Mouse (Mus musculus) mature B cell (primary cell): Measurements from ENCODE around the gene Commd3.

Source experiments
- in situ Hi-C: fragments of 300-500 bp; cut with MboI; formaldehyde crosslinking; loops from 2 replicates; pipeline ENCODE4 v1.14.3; 2019

The Commd3 gene

GRCm38 (mm10) chr2:18686826-18687519 is 14.8 kb downstream of the Commd3 start:
- in situ Hi-C loops: loop anchor here (25.0 kb wide), 1 partner anchor 650 kb away; the partner anchor contains the start of genes A930004D18Rik and Skida1

GRCm38 (mm10) chr2:18687671-18688170 is 15.5 kb downstream of the Commd3 start:
- in situ Hi-C loops: loop anchor here (25.0 kb wide), 1 partner anchor 650 kb away; the partner anchor contains the start of genes A930004D18Rik and Skida1

- in situ Hi-C loops: loop anchor here (25.0 kb wide), 1 partner anchor 651 kb away; the partner anchor contains the start of genes A930004D18Rik and Skida1
Observed at GRCm38 (mm10) chr2:18688286-18688685, 16.1 kb downstream of the Commd3 start.

GRCm38 (mm10) chr2:18688708-18689063 is 16.5 kb downstream of the Commd3 start:
- in situ Hi-C loops: loop anchor here (25.0 kb wide), 1 partner anchor 651 kb away; the partner anchor contains the start of genes A930004D18Rik and Skida1

GRCm38 (mm10) chr2:18689064-18689921 is 17.1 kb downstream of the Commd3 start:
- in situ Hi-C loops: loop anchor here (25.0 kb wide), 1 partner anchor 652 kb away; the partner anchor contains the start of genes A930004D18Rik and Skida1

GRCm38 (mm10) chr2:18690055-18690691 is 18.0 kb downstream of the Commd3 start:
- in situ Hi-C loops: loop anchor here (25.0 kb wide), 1 partner anchor 653 kb away; the partner anchor contains the start of genes A930004D18Rik and Skida1

GRCm38 (mm10) chr2:18690756-18691155 is 18.6 kb downstream of the Commd3 start:
- in situ Hi-C loops: loop anchor here (25.0 kb wide), 1 partner anchor 653 kb away; the partner anchor contains the start of genes A930004D18Rik and Skida1

- in situ Hi-C loops: loop anchor here (25.0 kb wide), 1 partner anchor 655 kb away; the partner anchor contains the start of genes A930004D18Rik and Skida1
Observed at GRCm38 (mm10) chr2:18692031-18692430, 19.8 kb downstream of the Commd3 start.

GRCm38 (mm10) chr2:18692548-18692947 is 20.4 kb downstream of the Commd3 start:
- in situ Hi-C loops: loop anchor here (25.0 kb wide), 1 partner anchor 655 kb away; the partner anchor contains the start of genes A930004D18Rik and Skida1

GRCm38 (mm10) chr2:18693491-18693870 is 21.3 kb downstream of the Commd3 start:
- in situ Hi-C loops: loop anchor here (25.0 kb wide), 1 partner anchor 656 kb away; the partner anchor contains the start of genes A930004D18Rik and Skida1

- in situ Hi-C loops: loop anchor here (25.0 kb wide), 1 partner anchor 657 kb away; the partner anchor contains the start of genes A930004D18Rik and Skida1
Observed at GRCm38 (mm10) chr2:18693871-18694610, 21.9 kb downstream of the Commd3 start, which contains the start of gene Spag6. Gene Spag6, plus strand, starts transcription at chr2:18694032.

GRCm38 (mm10) chr2:18694611-18694950 is 22.4 kb downstream of the Commd3 start:
- in situ Hi-C loops: loop anchor here (25.0 kb wide), 1 partner anchor 657 kb away; the partner anchor contains the start of genes A930004D18Rik and Skida1

GRCm38 (mm10) chr2:18695163-18695562 is 23.0 kb downstream of the Commd3 start:
- in situ Hi-C loops: loop anchor here (25.0 kb wide), 1 partner anchor 658 kb away; the partner anchor contains the start of genes A930004D18Rik and Skida1

GRCm38 (mm10) chr2:18695629-18696150 is 23.5 kb downstream of the Commd3 start:
- in situ Hi-C loops: loop anchor here (25.0 kb wide), 1 partner anchor 658 kb away; the partner anchor contains the start of genes A930004D18Rik and Skida1

- in situ Hi-C loops: loop anchor here (25.0 kb wide), 1 partner anchor 660 kb away; the partner anchor contains the start of genes A930004D18Rik and Skida1
Observed at GRCm38 (mm10) chr2:18697591-18698244, 25.5 kb downstream of the Commd3 start.

- in situ Hi-C loops: loop anchor here (25.0 kb wide), 1 partner anchor 662 kb away; the partner anchor contains the start of genes A930004D18Rik and Skida1
Observed at GRCm38 (mm10) chr2:18698663-18699385, 26.6 kb downstream of the Commd3 start.

GRCm38 (mm10) chr2:18699401-18699990 is 27.3 kb downstream of the Commd3 start:
- in situ Hi-C loops: loop anchor here (25.0 kb wide), 1 partner anchor 662 kb away; the partner anchor contains the start of genes A930004D18Rik and Skida1

GRCm38 (mm10) chr2:18710356-18710755 is 38.2 kb downstream of the Commd3 start:
- in situ Hi-C loops: no loop called here
